Mouse (Mus musculus): ENCODE data around the gene Ranbp3l. TPM values are rescaled to one million over a fixed set of nuclear protein-coding genes. Genes with fewer than 3 reads are reported as not detected.

Gene Ranbp3l
- polyA plus RNA-seq, 1 experiment from 2014 or later = 6.8 TPM

DNA sequence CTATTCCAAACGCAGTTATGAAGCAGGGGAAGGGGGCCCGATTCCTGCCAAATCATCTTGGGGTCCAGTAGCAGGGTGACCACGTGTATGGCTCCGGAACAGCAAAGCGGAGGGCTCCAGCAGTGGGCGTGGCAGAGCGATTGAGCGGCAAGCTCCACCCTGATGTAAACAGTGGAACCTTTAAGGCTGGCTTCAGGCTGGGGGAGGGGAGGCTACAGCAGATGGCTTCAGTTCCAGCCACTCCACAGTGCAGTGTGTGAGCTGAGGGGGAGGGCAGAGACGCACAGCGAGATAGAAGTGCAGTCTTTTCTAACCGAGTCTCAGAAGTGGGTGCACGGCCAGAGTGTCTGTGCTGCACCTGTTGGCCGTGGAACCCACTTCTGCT, 126.6 kb downstream of the Ranbp3l start:
- no peaks in the 10 kb centered on the region for H3K27me3 ChIP-seq (replicated peaks; ENCODE audit: control insufficient read depth, insufficient read depth, low read length)
- peak overlapping the region; percentile 21 for H3K4me2 ChIP-seq (ENCODE audit: low read depth, low read length)
- H3K4me3 ChIP-seq (ENCODE audit: low read depth, low read length) = no peak overlapping the region
- no peaks in the 10 kb centered on the region for H3K9me3 ChIP-seq (ENCODE audit: control insufficient read depth, low read length)
- WGBS = 11% methylated on average over 13 of the region's 13 CpGs
- peak; percentile 68 for DNase-seq (ENCODE audit: low spot score)
- H3K27ac ChIP-seq (replicated peaks; ENCODE audit: low read depth, low read length) = no peak overlapping the region
- peak; percentile 89 for ATAC-seq (ENCODE audit: low read depth)
- 0 out of 2 replicates have a peak overlapping the region, but pooled peaks have one; percentile 20 for H3K9ac ChIP-seq (ENCODE audit: low read depth, low read length)
- H3K36me3 ChIP-seq (ENCODE audit: control insufficient read depth, insufficient read depth, low read length) = peaks cover 58% of the 10 kb centered on the region
- 0 out of 2 replicates have a peak, but pooled peaks cover 5% of the 10 kb centered on the region for H3K4me1 ChIP-seq (ENCODE audit: control insufficient read depth, insufficient read depth, low read length)

DNA sequence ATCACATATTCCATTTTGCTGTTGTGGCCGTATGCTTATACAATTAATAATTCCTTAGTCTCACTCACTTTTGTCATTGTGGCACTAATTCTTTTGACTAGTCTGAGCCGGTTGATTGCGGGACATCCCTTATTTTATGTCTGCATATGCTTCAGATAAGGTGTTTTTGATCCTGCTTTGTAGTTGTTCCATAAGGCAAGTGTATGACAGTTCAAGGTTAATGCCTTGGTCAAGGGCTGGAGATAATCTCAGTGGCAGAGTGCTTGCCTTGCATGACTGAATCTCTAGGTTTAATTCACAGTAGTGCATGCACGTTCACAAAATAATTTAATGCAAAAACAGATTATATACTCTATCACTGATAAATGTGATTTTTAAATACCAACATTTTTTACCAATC, 129.1 kb downstream of the Ranbp3l start:
- Histone ChIP-seq H3K9ac (ENCODE audit: low read depth, low read length) (no peak overlapping the region), H3K4me1 (ENCODE audit: control insufficient read depth, insufficient read depth, low read length) (0 out of 2 replicates have a peak, but pooled peaks cover 5% of the 10 kb centered on the region), H3K9me3 (ENCODE audit: control insufficient read depth, low read length) (no peaks in the 10 kb centered on the region), H3K4me2 (ENCODE audit: low read depth, low read length) (no peak overlapping the region), H3K36me3 (ENCODE audit: control insufficient read depth, insufficient read depth, low read length) (peaks cover 65% of the 10 kb centered on the region), H3K27ac (replicated peaks; ENCODE audit: low read depth, low read length) (no peak overlapping the region), H3K4me3 (ENCODE audit: low read depth, low read length) (no peak overlapping the region), H3K27me3 (replicated peaks; ENCODE audit: control insufficient read depth, insufficient read depth, low read length) (no peaks in the 10 kb centered on the region)
- DNase-seq (ENCODE audit: low spot score) = no peak
- ATAC-seq (ENCODE audit: low read depth) = no peak
- 90% methylated on average over 4 of the region's 4 CpGs for WGBS

DNA sequence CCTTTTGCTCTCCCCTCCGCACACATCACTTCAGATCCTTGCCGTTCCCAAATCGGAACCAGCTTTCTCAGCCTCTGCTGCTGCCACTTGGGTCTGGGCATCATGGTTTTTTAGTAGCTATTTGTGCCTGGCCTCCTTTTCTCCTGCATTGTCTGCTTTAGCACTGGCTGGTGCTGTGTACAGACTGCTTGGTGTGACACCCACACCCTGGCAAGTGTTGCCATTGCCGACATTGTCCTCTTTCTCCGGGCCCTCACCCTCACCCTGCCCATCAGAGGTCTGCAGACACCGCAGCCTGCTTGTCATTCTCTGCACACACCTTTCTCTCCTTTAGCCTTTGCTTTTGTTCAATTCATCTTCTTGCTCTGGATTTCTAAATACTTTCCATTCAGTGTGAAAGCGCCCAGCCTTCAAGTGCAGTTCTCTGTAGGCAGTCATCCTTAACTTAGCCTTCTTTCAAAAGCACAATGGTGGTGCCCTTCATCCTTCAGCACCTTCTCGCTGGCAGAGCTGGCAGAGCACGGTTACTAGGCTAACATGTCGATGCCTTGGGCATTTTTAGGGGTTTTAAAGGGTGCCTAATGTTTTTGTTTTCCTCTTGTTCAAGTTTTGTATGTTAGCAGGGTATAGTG, 132.8 kb downstream of the Ranbp3l start:
- Histone ChIP-seq H3K9ac (ENCODE audit: low read depth, low read length) (no peak overlapping the region), H3K4me1 (ENCODE audit: control insufficient read depth, insufficient read depth, low read length) (no peaks in the 10 kb centered on the region), H3K9me3 (ENCODE audit: control insufficient read depth, low read length) (no peaks in the 10 kb centered on the region), H3K4me3 (ENCODE audit: low read depth, low read length) (no peak overlapping the region), H3K27ac (replicated peaks; ENCODE audit: low read depth, low read length) (no peak overlapping the region), H3K27me3 (replicated peaks; ENCODE audit: control insufficient read depth, insufficient read depth, low read length) (no peaks in the 10 kb centered on the region), H3K36me3 (ENCODE audit: control insufficient read depth, insufficient read depth, low read length) (peaks cover 77% of the 10 kb centered on the region), H3K4me2 (ENCODE audit: low read depth, low read length) (no peak overlapping the region)
- 95% methylated on average over 10 of the region's 10 CpGs for WGBS
- no peak for ATAC-seq (ENCODE audit: low read depth)
- no peak for DNase-seq (ENCODE audit: low spot score)

DNA sequence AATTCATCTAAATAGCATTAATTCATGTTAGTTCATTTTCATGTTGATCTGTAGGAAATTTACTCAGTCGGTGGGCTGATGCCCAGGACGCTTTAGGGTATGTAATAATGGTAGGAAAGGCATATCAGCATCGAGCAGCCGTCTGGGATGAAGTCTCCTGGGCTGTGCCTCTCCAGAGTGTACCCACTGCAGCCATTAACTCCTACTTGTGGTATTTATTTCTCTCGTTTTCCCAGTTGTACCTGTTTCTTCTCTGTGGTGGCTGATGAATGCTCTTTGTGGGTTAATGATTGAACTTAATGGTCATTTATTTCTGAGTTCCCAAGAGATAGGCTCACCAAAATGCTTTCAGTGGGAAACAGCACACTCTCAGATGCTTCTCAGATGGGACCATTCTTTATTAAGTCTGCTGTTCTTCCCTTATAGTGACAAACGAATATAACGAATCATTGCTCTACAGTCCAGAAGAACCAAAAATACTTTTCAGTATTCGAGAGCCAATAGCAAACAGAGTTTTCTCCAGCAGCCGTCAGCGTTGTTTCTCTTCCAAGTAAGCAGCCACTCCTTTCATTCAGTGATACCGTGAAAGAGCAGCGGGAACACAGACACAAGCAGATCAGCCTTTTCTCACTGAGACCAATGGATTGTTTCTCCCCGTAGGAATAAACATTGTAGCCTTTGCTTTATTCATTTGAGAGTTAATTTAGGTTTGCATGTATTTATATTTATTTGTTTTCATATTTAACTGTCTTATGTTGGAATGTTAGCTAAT, 138.7 kb downstream of the Ranbp3l start:
- H3K9me3 ChIP-seq (ENCODE audit: control insufficient read depth, low read length) = no peaks in the 10 kb centered on the region

DNA sequence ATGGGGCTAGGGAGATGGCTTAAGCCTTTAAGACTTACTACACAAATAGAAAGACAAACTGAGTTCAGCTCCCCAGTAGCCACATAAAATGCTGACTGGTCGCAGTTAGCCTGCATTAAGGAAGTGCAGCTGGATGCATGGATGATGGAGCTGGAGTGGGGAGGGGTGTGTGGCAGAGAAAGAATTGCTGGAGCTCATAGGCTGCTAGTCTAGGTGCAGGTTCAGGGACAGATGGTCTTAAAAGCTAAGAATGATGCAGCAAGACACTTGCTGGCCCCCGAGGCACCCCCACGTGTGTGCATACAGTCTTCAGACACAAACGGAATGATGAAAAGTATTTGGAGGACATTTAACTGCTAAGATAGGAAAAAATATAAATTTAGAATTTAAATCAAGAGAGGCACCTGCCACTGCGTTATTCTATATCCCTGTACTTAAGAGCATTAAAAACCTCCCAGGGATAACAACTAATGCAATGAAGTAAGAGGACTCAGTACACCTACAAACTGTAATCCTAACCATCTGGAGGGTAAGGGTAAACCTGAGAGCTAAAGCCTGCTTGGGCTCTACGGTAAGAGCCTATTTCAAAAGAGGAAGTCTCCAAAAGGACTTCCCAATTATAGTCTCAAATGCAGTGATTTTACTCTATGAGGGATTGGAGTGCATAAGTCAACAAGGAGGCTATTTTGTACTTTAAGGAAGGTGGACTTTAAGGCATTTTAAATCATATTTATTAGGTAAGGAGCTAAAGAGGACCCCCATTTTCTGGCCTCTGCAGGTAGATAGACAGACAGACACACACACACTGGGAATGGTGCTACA, 143.0 kb downstream of the Ranbp3l start:
- ATAC-seq (ENCODE audit: low read depth) (peak; percentile 69; the same call in 1 of the 2 replicates), DNase-seq (ENCODE audit: low spot score) (peak; percentile 20)
- Histone ChIP-seq H3K4me2 (ENCODE audit: low read depth, low read length) (no peak overlapping the region), H3K9ac (ENCODE audit: low read depth, low read length) (no peak overlapping the region), H3K4me3 (ENCODE audit: low read depth, low read length) (no peak overlapping the region), H3K27me3 (replicated peaks; ENCODE audit: control insufficient read depth, insufficient read depth, low read length) (no peaks in the 10 kb centered on the region), H3K4me1 (ENCODE audit: control insufficient read depth, insufficient read depth, low read length) (no peaks in the 10 kb centered on the region), H3K9me3 (ENCODE audit: control insufficient read depth, low read length) (no peaks in the 10 kb centered on the region), H3K27ac (replicated peaks; ENCODE audit: low read depth, low read length) (no peak overlapping the region), H3K36me3 (ENCODE audit: control insufficient read depth, insufficient read depth, low read length) (peaks cover 72% of the 10 kb centered on the region)
- WGBS = 79% methylated on average over 6 of the region's 6 CpGs

More for the DNA sequence above, 138.7 kb downstream of the Ranbp3l start:
- Histone ChIP-seq H3K36me3 (ENCODE audit: control insufficient read depth, insufficient read depth, low read length) (peaks cover 66% of the 10 kb centered on the region), H3K27ac (replicated peaks; ENCODE audit: low read depth, low read length) (no peak overlapping the region), H3K27me3 (replicated peaks; ENCODE audit: control insufficient read depth, insufficient read depth, low read length) (no peaks in the 10 kb centered on the region), H3K4me3 (ENCODE audit: low read depth, low read length) (no peak overlapping the region), H3K4me2 (ENCODE audit: low read depth, low read length) (no peak overlapping the region), H3K9ac (ENCODE audit: low read depth, low read length) (no peak overlapping the region), H3K4me1 (ENCODE audit: control insufficient read depth, insufficient read depth, low read length) (no peaks in the 10 kb centered on the region)
- DNase-seq (ENCODE audit: low spot score) = no peak
- WGBS = 90% methylated on average over 13 of the region's 13 CpGs
- no peak for ATAC-seq (ENCODE audit: low read depth)

DNA sequence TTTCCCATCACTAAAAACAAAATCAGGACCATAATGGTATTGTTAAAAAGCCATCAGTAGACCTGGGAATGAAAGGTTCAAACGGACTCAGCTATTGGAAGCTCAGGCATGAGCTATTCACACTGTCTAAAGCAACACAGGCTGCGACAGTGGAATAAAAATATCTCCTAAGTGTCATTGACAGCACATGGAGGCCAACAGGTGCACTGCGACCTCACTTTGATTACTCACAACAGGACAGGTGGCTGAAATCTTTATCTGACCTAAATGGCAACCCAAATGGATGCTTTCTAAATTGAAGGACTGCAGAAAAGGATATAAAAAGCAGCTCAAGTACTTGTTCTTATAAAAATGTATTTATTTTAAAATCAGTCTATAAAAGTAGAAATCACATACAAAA, 143.9 kb downstream of the Ranbp3l start:
- Histone ChIP-seq H3K9me3 (ENCODE audit: control insufficient read depth, low read length) (no peaks in the 10 kb centered on the region), H3K4me2 (ENCODE audit: low read depth, low read length) (no peak overlapping the region), H3K9ac (ENCODE audit: low read depth, low read length) (no peak overlapping the region), H3K36me3 (ENCODE audit: control insufficient read depth, insufficient read depth, low read length) (peaks cover 76% of the 10 kb centered on the region), H3K4me3 (ENCODE audit: low read depth, low read length) (no peak overlapping the region), H3K27me3 (replicated peaks; ENCODE audit: control insufficient read depth, insufficient read depth, low read length) (no peaks in the 10 kb centered on the region), H3K27ac (replicated peaks; ENCODE audit: low read depth, low read length) (no peak overlapping the region), H3K4me1 (ENCODE audit: control insufficient read depth, insufficient read depth, low read length) (no peaks in the 10 kb centered on the region)
- no peak for ATAC-seq (ENCODE audit: low read depth)
- 80% methylated on average over 3 of the region's 3 CpGs for WGBS
- no peak for DNase-seq (ENCODE audit: low spot score)

DNA sequence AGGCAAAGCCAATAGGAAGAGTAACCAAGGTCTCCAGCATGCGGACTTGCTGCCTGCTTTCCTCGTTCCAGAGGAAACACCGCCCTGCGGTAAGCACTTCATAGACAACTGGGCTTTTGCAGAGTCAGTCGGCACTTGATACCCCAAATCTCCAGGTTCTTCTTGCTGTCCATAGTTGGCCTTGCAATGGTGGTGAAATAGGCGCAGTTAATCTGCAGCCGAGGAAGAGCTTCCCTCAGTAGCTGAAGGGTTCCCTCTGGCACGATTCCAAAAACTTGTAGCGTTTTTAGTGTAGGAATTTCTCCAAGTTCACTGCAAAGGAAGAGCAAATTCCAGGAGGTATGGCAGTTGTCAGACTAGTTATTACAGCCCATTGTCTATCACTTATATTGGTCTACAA, 145.8 kb downstream of the Ranbp3l start:
- Histone ChIP-seq H3K4me3 (ENCODE audit: low read depth, low read length) (no peak overlapping the region), H3K9me3 (ENCODE audit: control insufficient read depth, low read length) (no peaks in the 10 kb centered on the region), H3K4me2 (ENCODE audit: low read depth, low read length) (no peak overlapping the region), H3K4me1 (ENCODE audit: control insufficient read depth, insufficient read depth, low read length) (no peaks in the 10 kb centered on the region), H3K36me3 (ENCODE audit: control insufficient read depth, insufficient read depth, low read length) (peaks cover 81% of the 10 kb centered on the region), H3K27me3 (replicated peaks; ENCODE audit: control insufficient read depth, insufficient read depth, low read length) (no peaks in the 10 kb centered on the region), H3K27ac (replicated peaks; ENCODE audit: low read depth, low read length) (no peak overlapping the region), H3K9ac (ENCODE audit: low read depth, low read length) (no peak overlapping the region)
- WGBS = 69% methylated on average over 9 of the region's 9 CpGs
- ATAC-seq (ENCODE audit: low read depth) = no peak
- peak; percentile 33 for DNase-seq (ENCODE audit: low spot score)

DNA sequence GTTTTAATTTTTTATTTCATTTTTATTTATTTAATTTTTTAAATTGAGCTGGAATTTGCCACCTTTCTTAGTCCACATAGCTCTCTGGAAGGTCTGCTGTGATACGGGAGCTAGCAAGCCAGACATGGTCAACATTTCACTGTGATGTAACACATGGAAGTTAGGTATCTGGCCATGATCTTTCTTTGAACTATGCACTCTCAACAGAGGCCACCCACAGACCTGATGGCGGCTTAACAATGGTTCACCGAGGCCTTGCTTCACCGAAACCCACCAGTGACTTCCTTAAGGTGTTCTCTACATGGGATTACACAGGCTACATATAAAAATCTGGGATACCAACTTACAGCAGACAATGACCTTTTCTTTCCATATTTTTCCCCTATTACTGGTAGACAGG, 146.4 kb downstream of the Ranbp3l start:
- WGBS = 78% methylated on average over 4 of the region's 4 CpGs
- H3K4me3 ChIP-seq (ENCODE audit: low read depth, low read length) = no peak overlapping the region
- H3K4me2 ChIP-seq (ENCODE audit: low read depth, low read length) = no peak overlapping the region
- no peak overlapping the region for H3K9ac ChIP-seq (ENCODE audit: low read depth, low read length)
- no peak for ATAC-seq (ENCODE audit: low read depth)
- no peaks in the 10 kb centered on the region for H3K4me1 ChIP-seq (ENCODE audit: control insufficient read depth, insufficient read depth, low read length)
- DNase-seq (ENCODE audit: low spot score) = no peak
- no peaks in the 10 kb centered on the region for H3K27me3 ChIP-seq (replicated peaks; ENCODE audit: control insufficient read depth, insufficient read depth, low read length)
- no peaks in the 10 kb centered on the region for H3K9me3 ChIP-seq (ENCODE audit: control insufficient read depth, low read length)
- peaks cover 83% of the 10 kb centered on the region for H3K36me3 ChIP-seq (ENCODE audit: control insufficient read depth, insufficient read depth, low read length)
- no peak overlapping the region for H3K27ac ChIP-seq (replicated peaks; ENCODE audit: low read depth, low read length)

All from embryonic facial prominence, embryonic 14.5 days (tissue).